Mouse (Mus musculus) ES-Bruce4 (cell line): Measurements from ENCODE around the gene Sp2.

Experiments used
- CTCF ChIP-seq: IDR thresholded peaks from one replicate; pipeline ENCODE4 v1.8.1; 2011; ENCODE audit warnings: low read depth, low read length
- EP300 ChIP-seq: IDR thresholded peaks from 2 replicates; pipeline ENCODE4 v1.6.1; 2011; ENCODE audit warnings: low read depth, low read length; ENCODE audit not compliant: insufficient read depth
- POLR2A ChIP-seq: IDR thresholded peaks from one replicate; pipeline ENCODE4 v1.8.1; 2011; ENCODE audit warnings: low read length; ENCODE audit not compliant: insufficient read depth

GRCm38 (mm10) chr11:96935872-96936650 is 46.7 kb downstream of the Sp2 start:
- TF ChIP-seq EP300 (no peak), CTCF (no peak), POLR2A (no peak)
